Mouse (Mus musculus) embryonic fibroblast, embryonic 13.5 days (primary cell): ENCODE data around the gene Slc39a11.

Experiments
- CTCF ChIP-seq: IDR thresholded peaks from 2 replicates; pipeline ENCODE4 v1.5.1; 2011; ENCODE audit warnings: mild to moderate bottlenecking, control low read depth, low read length, moderate library complexity, borderline replicate concordance; ENCODE audit not compliant: insufficient read depth
- POLR2A ChIP-seq: IDR thresholded peaks from 2 replicates; pipeline ENCODE4 v1.6.1; 2011; ENCODE audit warnings: low read depth, mild to moderate bottlenecking, control low read depth, low read length, moderate library complexity

DNA sequence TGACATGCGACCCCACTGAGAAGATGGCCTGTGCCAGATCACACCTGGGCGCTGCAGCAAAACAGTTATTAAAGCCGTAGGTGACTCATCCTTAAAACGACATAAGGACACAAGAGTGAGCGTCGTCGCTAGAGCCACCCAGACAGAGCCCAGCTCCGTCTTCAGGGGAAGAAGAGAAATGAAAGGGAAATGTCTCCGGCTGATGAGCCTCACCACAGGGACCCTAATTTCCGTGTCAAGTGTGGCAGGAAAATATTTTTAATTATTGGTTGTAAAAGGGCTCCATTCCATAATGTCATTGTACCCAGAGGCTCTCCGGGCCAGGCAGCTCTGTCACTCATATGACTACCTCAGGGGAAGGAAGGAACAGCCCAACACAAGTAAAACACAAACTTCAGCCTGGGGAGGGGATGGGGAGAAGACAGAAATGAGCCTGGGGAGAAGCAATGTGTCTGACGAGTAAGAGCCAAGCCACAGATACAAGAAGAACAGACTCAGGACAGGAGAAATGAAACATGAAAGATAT, 155.8 kb downstream of the Slc39a11 start:
- TF ChIP-seq CTCF (no peak), POLR2A (no peak)
